Mouse (Mus musculus) embryo, embryonic 10.5 days (tissue): Measurements from ENCODE around the gene Igfbpl1.

Experiments
- DNase-seq: peaks from one replicate; pipeline ENCODE4 v3.0.0-alpha.2; 2015; ENCODE audit warnings: low spot score

Gene Igfbpl1

GRCm38 (mm10) chr4:45826275-45827040 lies at the start of gene Igfbpl1:
Igfbpl1 (minus strand) TSS chr4:45826923.
- DNase-seq = peak; percentile 62

GRCm38 (mm10) chr4:45872147-45872546 lies 45.4 kb upstream of the Igfbpl1 start:
- no peak for DNase-seq

DNA sequence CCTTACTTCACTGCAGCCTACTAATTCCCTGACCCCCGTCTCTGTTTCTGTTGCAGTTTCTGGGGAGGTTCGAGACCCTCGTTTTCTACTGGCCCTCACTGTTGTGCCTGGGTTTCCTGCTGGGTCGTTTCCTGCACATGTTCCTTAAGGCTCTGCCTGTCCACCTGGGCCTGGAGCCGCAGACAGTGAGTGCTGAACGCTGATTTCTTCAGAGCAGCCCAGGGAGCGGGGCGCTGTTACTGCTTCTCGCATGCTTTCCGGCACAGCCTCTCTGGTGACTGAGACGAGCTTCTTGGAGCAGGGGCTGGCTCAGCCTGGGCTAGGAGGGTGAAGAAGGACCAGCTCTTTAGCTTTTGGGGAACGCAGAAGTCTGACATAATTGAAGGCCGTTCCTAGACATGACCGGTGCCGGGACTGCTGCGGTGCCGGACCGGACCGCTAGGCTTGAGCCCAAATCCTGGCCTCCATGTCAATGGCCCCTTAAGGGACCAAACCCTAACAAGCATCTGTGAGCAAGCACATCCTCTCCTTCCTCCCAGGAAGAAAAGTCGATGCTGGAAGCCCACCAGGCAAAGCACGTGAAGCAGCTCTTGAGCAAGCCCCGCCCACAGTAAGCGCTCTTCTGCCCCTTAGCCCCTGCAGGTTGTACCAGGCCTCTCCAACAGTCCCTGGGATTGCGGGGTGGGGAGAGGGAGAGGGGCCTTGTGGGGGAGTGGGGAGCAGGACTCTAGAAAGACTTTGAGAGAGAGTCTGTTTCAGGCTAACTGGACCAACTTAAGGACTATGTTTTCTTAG lies 42.5 kb upstream of the Igfbpl1 start:
- peak; percentile 38 for DNase-seq

- no peak for DNase-seq
These were observed 40.7 kb upstream of the Igfbpl1 start for GRCm38 (mm10) chr4:45867416-45867815.

DNA sequence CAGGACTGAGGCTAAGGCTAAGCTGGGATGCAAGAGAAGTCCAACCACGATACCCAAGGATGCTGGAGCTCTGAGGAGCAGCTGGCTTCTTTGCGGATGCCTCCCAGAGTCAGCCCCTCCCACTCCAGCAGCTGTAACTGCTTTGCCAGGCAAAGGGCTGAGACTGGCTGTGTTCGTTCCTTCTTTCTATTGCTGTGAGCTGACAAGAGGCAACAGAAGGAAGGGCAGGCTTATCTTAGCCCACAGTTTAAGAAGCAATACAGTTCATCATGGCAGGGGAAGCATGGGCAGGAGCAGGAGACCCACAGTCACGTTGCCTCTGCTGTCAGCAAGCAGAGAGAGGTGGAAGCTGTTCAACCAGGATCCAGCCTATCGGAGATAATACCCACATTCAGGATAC lies 34.4 kb upstream of the Igfbpl1 start:
- DNase-seq = no peak

DNA sequence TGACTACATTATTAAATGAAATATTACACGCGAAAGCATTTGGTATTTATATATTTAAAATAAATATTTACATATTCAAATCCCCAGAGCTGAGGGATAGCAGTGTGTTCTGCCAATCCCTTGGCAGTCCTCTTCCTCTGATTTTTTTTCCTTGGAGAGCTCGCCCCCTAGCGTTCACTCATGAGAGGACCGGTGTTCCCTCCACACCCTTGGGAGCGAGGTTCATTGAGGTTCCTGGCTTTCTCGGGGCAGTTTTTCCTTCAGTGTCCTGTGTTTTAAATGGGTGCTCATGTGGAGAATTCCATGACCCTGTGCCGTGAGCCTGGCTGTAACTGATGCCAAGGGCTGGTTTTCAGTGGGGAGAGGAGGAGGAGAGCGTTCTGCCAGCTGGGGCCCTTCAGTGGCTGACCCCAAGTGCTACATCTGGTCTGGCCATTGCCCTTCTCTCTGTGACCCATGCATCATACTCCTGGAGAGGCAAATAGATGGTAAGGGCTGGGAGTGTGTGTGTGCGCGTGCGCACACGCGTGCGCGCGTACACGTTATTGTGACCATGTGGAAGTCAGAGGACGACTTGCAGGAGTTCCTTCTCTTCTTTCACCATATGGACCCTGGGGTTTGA lies 29.2 kb upstream of the Igfbpl1 start:
- peak; percentile 92 for DNase-seq

GRCm38 (mm10) chr4:45853496-45854246 lies 26.9 kb upstream of the Igfbpl1 start:
- no peak for DNase-seq

GRCm38 (mm10) chr4:45851640-45852051 lies 24.9 kb upstream of the Igfbpl1 start:
- DNase-seq = peak; percentile 32

- peak; percentile 29 for DNase-seq
These were observed 22.7 kb upstream of the Igfbpl1 start for GRCm38 (mm10) chr4:45849419-45849818.

- DNase-seq = no peak
These were observed 22.1 kb upstream of the Igfbpl1 start for GRCm38 (mm10) chr4:45848825-45849156.

DNA sequence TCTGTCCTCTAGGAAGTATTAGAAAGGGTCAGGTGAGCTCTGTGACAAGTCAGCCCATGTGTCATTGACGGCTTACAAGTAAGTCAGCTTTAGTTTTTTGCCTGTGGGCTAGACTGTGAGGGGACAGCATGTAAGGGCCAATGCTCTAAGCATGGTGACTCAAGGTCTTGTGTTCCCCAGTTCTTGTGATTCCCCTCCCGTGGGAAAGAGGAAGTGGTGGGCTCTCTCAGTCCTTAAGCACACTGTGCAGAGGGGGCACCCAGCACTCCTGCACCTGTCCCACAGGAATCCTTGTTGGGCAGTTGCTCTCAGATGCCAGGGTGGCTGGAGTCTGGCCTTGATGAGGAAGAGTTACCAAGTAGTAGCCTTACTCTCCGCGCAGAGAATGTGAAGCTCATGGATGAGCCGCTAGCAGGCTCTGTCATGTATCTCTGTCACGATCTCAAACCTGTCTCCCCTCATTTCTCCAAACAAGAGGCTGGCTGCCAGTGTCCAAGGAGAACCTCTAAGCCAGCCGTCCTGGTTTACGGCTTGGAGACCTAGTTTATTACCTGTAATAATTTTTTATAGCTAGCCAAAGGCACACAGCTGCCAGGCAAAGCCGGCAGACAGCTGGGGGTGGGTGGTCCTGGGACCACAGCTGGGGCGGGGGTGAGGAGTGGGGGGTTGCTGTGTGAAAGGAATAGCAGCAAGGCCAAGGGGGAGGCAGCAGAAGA lies 21.5 kb upstream of the Igfbpl1 start, which contains the start of gene Stra6l:
Gene Stra6l (plus strand): TSS at position 556 of the 716 bp plus-strand sequence.
- DNase-seq = no peak

DNA sequence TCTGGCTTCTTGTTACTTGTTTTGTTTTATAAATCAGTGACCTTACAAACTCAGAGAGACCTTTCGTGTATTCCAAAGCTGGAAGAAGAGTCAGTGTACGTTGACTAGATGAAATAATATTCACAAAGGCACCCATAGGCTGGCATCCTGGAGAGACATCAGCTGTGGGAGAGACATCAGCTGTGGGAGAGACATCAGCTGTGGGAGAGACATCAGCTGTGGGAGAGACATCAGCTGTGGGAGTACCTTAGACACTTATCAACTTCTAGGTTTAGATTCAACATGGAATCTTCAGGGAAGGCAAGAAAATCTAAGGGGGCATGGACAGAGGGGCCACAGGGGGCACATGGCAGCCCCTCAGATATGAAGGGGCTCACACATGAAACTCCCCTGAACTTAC lies 19.5 kb upstream of the Igfbpl1 start:
- no peak for DNase-seq

GRCm38 (mm10) chr4:45844355-45844754 lies 17.6 kb upstream of the Igfbpl1 start:
- DNase-seq = peak; percentile 75

GRCm38 (mm10) chr4:45833461-45833860 lies 6.7 kb upstream of the Igfbpl1 start:
- no peak for DNase-seq

GRCm38 (mm10) chr4:45831996-45832395 lies 5.3 kb upstream of the Igfbpl1 start:
- no peak for DNase-seq

DNA sequence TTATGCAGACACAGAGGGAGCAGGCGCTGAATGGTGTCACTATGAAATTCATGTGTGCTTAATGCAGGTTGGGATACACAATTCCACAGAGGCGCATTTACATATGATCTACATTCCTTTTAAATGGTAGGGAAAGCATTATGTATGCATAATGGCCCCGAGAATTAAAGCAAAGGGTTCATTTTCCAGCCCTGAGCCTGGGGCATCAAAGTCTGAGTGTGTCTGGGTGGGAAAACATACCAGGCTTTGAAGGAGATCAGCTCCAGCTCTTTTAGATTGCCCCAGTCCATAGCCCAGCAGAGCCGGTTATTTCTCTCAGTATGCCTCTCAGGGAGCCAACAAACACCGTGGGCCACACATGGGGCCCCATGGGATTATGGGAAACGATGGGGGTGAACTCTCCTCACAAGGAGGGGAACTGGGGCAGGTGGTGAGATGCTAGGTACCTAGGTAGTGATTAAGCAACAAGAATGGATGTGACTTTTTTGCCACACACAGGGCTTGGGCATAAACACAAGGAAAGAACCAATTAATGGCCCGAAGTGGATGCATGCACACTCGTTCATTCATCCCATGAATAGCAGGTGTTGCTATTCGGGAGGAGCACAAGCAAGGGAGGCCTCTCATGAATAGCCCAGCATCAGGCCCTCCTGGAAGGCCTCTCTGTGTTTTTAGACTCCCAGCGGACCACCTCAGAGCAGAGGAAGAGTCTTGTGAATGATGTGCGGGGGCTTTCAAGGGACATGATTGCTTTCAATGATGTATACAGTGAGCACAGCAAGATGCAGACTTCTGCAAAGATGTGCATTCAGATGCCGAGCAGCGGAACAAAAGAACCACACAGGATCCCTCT lies 3.4 kb upstream of the Igfbpl1 start:
- no peak for DNase-seq

- DNase-seq = no peak
These were observed 1.8 kb downstream of the Igfbpl1 start for GRCm38 (mm10) chr4:45824761-45825556.

- peak; percentile 79 for DNase-seq
These were observed 2.5 kb downstream of the Igfbpl1 start for GRCm38 (mm10) chr4:45824049-45824760.
